Mouse (Mus musculus) left cerebral cortex, postnatal 14 days (tissue): ENCODE measurements at regions not wholly inside any gene's neighbourhood (a gene's known extent, or its start where the extent isn't known, plus 50 kb on each side); places are given as distances from the start of the nearest gene placed in this dataset.

Source experiments
- DNase-seq, 2 experiments: peaks; one replicate each; pipeline ENCODE4 v3.0.0; 2021 to 2022; ENCODE audit warnings: low spot score in 2 of 2, mixed read lengths in 1 of 2
- intact Hi-C: fragments of 180-260 bp; cut with DNase I; formaldehyde crosslinking; loops from one replicate; pipeline ENCODE4 v1.15.1; 2025

DNA sequence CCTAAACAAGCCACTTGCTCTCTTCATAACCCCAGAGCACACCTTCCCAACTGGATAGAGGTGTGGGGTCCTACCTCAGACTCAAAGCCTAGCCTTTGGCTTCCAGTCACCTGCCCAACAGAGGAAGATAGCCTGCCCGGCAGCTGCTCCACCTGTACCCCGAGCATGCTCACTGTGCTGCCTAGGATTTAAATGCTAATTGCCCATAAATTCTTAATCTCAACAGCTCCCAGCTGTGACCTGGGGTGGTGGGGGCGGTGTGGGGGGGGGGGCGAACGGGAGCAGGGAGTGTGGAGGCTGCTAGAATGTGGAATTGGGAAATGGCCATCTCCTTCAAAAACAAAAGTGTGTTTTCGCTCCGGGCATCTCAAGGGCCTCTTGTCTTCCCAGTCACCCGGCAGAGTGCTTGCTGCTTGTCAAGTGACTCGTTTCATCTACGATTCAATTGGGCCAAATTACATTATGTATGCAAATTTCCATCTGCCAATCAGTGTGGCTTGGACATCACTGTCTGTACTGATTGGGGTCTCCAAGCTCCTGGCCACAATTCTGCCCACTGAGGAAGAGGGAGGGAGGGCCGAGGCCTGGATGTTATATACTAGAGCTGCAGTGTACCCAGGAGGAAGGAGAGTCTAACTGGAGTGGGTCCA is 188.6 kb upstream of the Zmiz1 start:
- intact Hi-C loops: no loop called here

DNA sequence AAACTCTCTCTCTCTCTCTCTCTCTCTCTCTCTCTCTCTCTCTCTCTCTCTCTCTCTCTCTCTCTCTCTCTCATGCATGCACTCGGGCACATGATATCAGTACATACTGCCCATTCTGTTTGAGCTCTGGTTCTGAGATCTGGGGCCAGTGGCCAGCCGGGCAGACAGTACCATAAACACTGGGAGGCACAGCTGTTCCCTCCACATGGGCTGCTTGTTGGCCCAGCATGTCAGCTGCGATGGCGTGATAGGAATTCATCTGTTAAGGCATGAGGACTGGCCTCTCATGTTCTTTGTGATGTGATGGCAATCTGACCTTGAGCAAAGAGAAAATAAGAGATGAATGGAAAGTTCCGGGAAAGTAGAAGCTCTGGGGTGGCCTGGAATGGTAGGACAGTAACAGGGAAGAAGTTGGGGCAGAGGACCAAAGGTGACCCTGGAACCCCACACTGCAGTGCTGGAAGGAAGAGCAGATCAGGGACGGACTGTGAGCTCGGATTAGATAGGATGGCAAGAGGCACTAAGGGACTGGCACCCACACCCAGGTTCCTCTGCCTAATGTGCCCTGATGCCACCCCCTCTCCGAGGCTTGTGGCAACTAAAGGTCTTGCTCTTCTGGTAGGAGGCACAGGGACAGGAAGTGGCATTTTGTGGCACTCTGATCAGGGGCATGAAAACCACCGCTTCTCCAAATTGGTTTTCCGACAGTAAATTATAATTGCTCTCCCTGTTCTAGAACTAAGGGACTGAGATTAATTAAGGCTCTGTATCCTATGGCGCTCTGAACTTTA is 186.4 kb upstream of the Zmiz1 start:
- DNase-seq: peak in 1 of 2 experiments; percentile 32

More for the DNA sequence above, 188.6 kb upstream of the Zmiz1 start:
- DNase-seq: no peak

DNA sequence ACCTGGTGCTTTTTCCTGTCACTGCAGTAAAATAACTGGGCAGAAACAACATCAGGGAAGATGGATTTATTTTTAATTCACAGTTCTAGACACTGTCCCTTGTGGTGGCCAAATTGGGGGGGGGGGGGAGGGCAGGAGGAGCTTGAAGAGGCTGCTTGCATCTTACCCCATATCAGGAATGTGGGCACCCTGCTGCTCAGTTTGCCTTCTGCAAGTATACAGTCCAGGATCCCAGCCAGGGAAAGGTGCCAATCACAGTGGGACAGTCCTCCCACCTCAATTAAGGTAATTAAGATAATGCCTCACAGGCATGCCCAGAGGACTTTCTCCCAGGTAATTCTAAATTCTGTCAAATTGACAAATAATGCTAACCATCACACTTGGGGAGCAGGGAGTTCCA is 179.2 kb upstream of the Zmiz1 start:
- no peak for DNase-seq
- intact Hi-C loops: no loop called here

More for the DNA sequence above, 186.4 kb upstream of the Zmiz1 start:
- intact Hi-C loops: no loop called here

DNA sequence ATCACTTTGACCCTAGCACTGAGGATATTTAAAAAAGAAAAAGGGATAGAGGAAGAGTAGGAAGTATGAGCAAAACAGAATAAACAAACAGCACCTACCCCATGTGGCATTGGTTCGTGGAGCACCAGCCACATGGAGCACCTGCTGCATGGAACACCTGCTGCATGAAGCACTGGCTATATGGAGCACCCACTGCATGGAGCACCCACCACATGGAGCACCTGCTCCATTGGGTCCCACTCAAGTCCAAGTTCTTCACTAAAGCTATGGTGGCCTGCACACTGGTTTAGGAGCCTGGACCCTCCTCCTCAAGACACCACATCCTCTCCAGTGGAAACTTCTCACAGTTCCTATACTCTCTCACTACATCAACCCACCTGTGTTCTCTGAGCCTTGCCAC is 166.4 kb upstream of the Zmiz1 start:
- intact Hi-C loops: no loop called here
- DNase-seq: no peak

DNA sequence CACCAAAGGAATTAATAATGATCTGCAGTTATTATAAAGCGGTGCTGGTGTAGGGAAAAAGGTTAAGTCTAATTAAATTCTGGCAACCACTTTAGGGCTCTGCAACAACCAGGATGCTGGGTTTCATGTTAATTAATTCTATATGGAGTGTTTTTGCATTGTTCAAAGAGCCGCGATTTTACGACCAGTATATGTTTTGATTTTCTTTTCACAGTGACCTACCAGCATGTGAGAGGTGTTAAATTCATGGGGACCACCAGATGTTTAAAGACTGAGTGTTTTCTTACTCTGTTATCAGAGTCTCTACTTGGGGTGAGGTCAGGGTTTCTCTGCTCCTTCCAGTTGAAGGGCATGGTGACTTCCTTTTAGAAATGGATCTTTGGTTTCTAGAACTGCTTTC is 164.8 kb upstream of the Zmiz1 start:
- intact Hi-C loops: no loop called here
- DNase-seq: no peak

DNA sequence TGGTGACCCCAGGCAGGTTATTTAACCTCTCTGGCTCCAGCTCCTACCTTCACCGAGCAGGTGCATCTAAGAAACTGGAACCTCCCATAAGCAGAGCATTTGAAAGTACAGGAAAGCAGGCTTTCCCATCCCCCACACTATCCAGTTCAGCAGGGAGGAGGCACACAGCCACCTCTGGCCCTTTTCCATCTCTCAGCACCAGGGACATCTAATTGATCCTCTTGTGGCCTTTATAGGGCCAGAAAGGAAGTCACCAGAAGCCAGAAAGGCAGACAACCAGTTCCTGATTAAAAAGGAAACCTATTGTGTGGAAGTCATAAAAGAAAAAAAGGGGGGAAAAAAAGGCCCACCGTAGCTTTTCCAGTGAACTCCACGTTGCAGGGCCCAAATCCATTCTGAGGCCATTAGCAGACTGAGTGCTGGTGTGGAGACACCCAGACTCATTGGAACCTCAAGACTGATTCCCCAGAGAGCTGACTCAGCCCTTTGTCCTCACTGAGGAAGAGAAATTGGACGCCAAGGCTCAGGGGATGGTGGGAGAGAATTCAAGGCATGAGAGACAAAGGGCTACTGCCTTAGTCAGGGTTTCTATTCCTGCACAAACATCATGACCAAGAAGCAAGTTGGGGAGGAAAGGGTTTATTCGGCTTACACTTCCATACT is 163.2 kb upstream of the Zmiz1 start:
- no peak for DNase-seq
- intact Hi-C loops: no loop called here

DNA sequence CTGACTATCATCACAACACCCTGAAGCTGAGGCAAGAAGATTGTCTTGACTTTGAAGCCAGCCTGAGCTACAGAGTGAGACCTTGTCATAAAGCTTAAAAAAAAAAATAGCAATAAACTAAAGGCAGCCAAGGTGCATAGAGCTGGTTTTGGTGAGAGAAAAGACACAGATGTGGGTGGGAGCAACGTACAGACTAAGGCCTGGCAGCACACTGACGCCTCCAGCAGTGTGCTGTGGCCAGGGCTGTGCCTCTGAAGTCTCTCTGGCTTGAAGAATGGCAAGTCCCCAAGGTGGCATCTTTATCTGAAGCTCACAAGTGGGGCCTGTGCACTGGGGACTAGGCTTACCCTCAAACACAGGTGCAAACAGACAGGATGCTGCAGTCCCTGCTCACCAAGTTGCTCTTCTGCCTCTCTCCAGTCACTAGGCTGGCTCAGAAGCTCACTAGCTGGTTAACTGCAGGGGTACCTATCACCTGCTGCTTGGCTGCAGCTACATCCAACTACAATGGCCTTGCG is 159.3 kb upstream of the Zmiz1 start:
- no peak for DNase-seq
- intact Hi-C loops: no loop called here

DNA sequence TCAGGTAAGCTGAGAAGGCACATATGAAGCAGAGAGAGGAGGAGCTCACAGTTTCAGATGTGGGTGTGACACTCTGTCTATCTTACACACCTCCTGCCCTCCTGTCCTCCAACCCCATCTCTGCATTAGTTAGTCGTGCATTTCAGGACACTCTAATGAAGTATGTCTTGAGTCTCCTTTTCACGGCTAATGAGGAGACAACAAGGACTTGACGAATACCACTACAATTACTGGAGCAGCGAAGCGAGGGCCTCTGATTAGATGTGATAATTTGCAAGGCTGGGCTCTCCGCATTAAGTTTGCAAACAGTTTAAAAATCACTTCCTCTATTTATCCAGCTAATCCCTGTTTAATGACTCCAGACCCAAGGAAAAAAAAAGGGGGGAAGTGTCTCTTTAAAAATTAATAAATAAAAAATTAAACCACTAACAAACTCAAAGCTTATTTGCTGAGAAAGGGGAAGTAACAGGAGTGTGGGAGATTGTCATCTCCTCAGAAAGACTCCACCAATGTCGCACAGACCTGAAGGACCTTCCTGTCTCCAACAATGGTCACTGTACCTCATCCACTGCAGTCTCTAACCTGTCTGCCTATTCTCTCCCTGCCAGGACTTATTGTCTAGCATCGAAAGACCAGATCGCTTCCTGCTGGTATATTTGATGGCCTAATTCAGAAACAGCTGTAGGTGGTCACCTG is 157.5 kb upstream of the Zmiz1 start:
- intact Hi-C loops: no loop called here
- DNase-seq: no peak

DNA sequence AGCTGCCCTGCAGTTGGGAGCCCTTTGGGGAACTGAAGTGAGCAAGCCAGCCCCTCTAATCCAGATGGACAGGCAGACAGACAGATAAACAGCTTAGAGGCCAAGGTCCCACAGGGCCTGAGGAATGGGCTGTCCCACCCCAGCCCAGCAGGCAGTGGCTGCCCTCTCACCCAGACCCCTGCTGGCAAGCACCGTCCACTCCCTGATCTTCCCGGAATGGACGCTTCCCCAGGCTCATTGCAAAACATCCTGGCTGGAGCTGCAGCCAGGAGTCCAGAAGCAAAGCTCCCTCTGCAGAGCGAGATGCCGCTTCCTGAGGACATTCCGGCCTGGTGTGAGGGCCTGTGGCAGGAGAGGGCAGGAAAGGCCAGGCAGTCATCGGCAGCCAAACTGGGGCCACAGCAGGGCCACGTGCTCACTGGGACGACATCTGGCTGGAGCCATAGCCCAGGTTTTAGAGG is 154.6 kb upstream of the Zmiz1 start:
- intact Hi-C loops: no loop called here
- DNase-seq: peak in 1 of 2 experiments; percentile 23

DNA sequence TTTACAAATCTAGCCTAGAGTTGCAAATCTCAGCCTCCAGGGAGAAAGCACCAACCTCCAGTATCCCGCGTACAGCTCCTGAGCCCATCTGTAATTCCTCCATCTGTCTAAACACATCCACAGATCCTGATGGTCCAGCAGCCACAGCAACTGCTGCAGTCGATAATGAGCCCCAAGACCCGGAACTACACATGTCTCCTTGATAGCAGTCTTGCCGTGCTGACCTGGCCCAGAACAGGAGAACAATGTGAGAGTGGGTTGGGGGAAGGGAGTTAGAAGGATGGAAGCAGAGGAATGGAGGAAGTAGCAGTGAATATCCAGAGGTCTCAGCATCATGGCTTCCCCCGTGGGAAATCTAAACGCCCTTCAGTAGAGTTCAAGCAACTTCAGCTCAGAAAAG is 152.8 kb upstream of the Zmiz1 start:
- intact Hi-C loops: no loop called here
- DNase-seq: no peak

DNA sequence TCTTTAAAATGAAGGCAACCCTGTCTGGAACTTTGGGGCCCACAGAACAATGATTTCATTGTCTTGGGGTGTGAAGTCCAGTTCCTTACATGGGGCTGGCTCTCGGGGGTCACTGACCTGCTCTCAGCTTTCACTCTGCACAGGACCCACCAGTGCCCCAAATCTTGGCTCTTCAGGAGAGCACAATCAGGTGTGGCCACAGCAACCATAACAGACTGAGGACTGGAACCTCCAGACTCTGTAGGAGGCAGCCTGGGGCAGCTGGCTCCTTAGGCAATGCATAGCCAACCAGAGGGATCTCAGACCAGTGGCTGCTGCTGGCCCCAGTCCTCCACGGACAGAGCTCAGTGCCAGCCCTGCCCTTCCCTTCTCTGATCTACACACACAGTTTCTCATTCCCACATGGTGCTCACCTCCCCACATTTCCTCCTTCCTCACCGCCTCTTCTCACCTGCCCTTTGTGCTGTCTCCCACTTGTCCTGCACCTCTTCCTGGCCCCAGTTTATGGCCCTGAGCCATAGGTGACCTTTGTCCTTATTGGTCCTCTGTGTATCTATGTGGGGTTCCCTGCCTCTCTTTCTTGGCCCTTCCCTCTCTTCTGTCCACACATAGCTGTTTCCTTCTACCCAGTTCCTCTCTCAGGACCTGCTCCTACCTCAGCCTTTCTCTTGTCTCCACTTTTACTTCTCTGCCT is 151.9 kb upstream of the Zmiz1 start:
- DNase-seq: no peak
- intact Hi-C loops: no loop called here

DNA sequence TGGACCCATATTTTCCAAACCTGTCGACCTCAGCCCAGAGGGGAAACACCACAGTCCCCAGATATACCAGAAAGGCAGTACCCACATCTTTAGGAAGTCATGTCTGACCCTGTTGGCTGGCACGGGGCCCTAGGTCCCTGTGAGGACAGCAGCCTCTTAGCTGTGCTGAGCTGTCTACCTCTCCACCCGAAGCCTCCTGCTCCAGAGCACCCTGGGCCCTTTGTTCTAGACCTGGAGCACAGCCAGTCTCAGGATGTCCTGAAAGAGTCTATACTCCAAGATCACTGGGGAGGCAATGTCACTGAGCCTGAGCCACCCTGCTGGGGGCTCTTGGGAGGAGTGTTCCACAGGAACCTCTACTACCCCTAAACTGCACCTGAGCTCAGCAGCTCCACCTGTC is 150.9 kb upstream of the Zmiz1 start:
- no peak for DNase-seq
- intact Hi-C loops: no loop called here

DNA sequence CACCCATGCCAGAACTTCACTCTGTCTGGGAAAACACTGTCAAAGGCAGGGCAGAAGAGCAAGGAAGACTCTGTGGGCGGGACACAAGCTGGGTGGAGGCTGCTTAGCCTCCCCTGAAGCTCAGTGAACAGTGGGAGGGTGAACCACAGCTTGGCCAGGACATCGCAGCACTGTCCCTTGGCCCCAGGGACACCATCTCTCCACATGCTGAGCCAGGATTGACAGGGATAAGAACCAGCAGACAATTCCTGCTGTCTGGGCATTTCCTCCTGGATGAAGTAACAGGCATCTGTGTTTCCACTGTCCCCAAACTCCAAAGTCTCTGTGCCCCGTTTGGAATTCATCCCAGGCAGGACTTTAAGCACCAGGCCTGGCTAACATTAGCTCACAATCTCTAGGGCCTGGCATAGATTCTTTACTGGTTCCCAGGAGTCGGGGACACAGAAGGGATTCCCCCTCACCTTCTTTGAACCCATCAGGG is 148.3 kb upstream of the Zmiz1 start:
- DNase-seq: no peak
- intact Hi-C loops: loop anchor here (10.0 kb wide), 1 partner anchor 144 kb away; the partner anchor contains the start of gene Zmiz1

DNA sequence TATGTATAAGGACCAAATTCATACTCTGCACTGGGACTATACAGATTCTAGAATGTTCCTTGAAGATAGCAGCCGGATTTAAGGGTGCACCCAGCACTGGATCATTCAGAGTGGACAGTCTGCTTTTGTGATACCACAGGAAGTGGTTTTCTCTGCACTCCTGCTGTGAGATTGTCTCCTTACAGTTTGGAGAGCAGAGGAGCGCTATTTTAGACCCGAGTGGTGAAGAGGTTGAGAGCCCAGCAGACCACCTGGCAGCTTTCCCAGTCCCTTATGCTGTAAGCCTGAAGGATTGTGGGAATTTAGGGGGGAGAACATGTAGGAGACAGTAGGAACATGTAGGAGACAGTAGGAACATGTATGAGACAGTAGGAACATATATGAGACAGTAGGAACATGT is 147.5 kb upstream of the Zmiz1 start:
- intact Hi-C loops: loop anchor here (10.0 kb wide), 1 partner anchor 143 kb away; the partner anchor contains the start of gene Zmiz1

DNA sequence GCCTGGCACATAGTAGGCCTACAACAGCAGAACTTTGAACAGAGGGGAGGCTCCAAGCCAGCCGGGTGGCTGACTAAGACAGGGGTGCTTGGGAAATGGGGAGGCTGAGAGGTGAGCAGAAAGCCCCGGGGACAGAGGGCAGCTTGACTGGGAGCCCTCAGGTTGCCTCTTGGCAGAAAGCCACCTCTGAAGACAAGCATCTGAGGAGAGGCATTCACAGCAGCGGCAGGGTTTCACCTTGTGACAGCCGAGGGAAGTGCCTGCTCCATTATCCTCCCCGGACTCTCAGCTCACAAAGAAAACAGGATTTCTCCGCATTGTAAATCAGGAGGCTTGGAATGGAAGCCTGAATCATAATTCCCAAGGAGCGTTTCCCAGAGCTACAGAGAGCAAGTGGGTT is 146.8 kb upstream of the Zmiz1 start:
- no peak for DNase-seq
- intact Hi-C loops: loop anchor here (10.0 kb wide), 1 partner anchor 143 kb away; the partner anchor contains the start of gene Zmiz1

More for the DNA sequence above, 147.5 kb upstream of the Zmiz1 start:
- no peak for DNase-seq

DNA sequence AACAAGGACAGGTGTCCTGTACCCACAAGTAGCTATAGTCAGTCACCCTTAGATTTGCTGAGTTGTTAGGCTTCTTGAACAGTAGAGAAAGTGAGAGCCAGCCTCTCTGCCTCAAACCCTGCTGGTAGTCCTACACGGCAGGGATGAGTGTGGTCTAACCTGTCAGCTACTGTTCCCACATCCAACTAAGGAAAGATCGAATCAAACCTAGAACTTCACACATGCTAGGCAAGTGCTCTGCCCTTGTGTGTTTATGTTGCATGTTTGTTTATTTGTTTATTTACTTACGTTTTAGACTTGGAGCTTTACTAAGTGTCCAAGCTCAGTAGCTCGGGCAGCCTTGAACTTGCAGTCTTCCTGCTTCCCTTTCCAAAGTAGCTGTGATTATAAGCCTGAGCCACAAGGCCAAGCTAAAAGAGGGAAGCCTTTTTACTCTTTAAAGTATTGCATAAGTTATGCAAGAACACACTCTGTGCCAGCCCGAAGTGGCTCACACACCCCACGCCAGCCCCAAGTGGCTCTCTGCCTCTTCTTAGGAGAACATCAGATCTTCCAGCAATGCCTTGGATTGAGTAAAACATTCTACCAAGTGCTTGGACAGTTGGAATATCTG is 146.1 kb upstream of the Zmiz1 start:
- intact Hi-C loops: loop anchor here (10.0 kb wide), 1 partner anchor 142 kb away; the partner anchor contains the start of gene Zmiz1
- DNase-seq: peak in 1 of 2 experiments; percentile 55

DNA sequence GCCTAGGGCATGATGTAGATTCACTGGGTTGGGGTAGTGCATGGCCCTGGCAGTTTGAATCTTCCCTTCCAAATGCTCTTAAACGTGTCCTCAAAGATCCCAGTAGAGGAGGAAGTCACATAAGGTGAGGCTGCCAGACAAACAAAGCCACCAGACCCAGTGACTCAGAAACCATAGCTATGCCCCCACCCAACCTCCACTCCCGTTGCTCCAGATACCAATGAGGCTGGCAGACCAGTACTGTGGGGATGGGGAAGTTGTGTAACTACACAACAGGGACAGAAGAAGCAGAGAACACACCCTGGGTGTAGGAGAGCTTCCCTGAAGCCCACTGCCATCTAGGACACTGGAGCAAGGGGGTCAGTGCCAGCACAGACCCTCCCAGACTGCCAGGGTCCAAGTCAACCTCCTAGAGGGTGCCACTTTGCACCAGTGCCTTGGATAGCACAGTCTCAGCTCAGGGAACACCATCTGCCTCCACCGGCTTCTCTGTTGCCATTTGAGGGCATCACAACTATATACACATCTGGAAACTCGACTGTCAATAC is 145.2 kb upstream of the Zmiz1 start:
- no peak for DNase-seq
- intact Hi-C loops: loop anchor here (10.0 kb wide), 1 partner anchor 141 kb away; the partner anchor contains the start of gene Zmiz1

DNA sequence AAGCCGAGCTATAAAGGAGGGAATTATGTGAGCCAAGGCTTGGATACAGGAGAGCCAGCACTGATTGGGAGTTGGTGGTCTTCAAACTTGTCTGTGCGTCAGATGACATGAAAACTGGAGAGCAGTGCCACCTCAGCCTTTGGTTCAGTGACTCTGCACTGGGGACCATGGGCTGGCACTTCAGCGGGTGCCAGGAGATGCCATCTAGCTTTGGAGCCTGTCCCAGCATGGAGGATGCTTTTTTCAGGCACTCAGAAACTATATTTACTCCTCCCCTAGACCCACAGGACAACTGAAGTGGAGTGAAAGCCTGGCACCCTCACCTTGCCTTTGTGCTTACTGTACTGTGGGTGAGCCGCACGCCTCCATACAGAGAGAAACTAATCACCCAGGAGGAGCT is 142.5 kb upstream of the Zmiz1 start:
- intact Hi-C loops: loop anchor here (10.0 kb wide), 1 partner anchor 138 kb away; the partner anchor contains the start of gene Zmiz1
- DNase-seq: no peak
